Mouse (Mus musculus) midbrain, postnatal 0 days (tissue): ENCODE data around the gene Ropn1l. TPM values are rescaled to one million over a fixed set of nuclear protein-coding genes. Genes with fewer than 3 reads are reported as not detected.
A peak's percentile ranks its signal among the peaks of the same experiment; 100 is the strongest.

Experiments
- ATAC-seq: fragments of 200-750 bp; cut with Nextera tagmentation; 2 replicates; pipeline ENCODE4 v1.8.0; 2017; ENCODE audit warnings: moderate number of reproducible peaks, mild to moderate bottlenecking, moderate TSS enrichment, moderate library complexity; ENCODE audit not compliant: low FRiP score
- DNase-seq: peaks from one replicate; pipeline ENCODE4 v3.0.0-alpha.2; 2015; ENCODE audit warnings: low spot score
- H3K27ac ChIP-seq: fragments of 300-500 bp; sonication (generic); 2 replicates; pipeline ENCODE4 v1.5.1; 2014; ENCODE audit warnings: low read depth, mild to moderate bottlenecking, low read length, mixed read lengths
- H3K27me3 ChIP-seq: fragments of 300-500 bp; sonication (generic); 2 replicates; pipeline ENCODE4 v1.6.1; 2014; ENCODE audit warnings: low read length, control low read depth, mixed read lengths; ENCODE audit not compliant: insufficient read depth
- H3K36me3 ChIP-seq: fragments of 300-500 bp; sonication (generic); 2 replicates; pipeline ENCODE4 v1.6.1; 2014; ENCODE audit warnings: low read length, control low read depth, mixed read lengths; ENCODE audit not compliant: insufficient read depth
- H3K4me1 ChIP-seq: fragments of 300-500 bp; sonication (generic); 2 replicates; pipeline ENCODE4 v1.6.1; 2014; ENCODE audit warnings: mild to moderate bottlenecking, control low read depth, antibody characterized with exemption, low read length, mixed read lengths; ENCODE audit not compliant: insufficient read depth
- H3K4me2 ChIP-seq: fragments of 300-500 bp; sonication (generic); 2 replicates; pipeline ENCODE4 v1.6.1; 2014; ENCODE audit warnings: low read depth, mild to moderate bottlenecking, low read length, mixed read lengths; ENCODE audit not compliant: poor library complexity, severe bottlenecking
- H3K4me3 ChIP-seq: fragments of 300-500 bp; sonication (generic); 2 replicates; pipeline ENCODE4 v1.5.1; 2014; ENCODE audit warnings: low read depth, mild to moderate bottlenecking, low read length, moderate library complexity
- H3K9ac ChIP-seq: fragments of 300-500 bp; sonication (generic); replicated peaks from 2 replicates; pipeline ENCODE4 v1.6.1; 2014; ENCODE audit warnings: mild to moderate bottlenecking, low read length, moderate library complexity, mixed read lengths; ENCODE audit not compliant: poor library complexity, severe bottlenecking
- H3K9me3 ChIP-seq: fragments of 300-500 bp; sonication (generic); 2 replicates; pipeline ENCODE4 v1.6.1; 2016; ENCODE audit warnings: low read length, control low read depth
- CTCF ChIP-seq: IDR thresholded peaks from 2 replicates; pipeline ENCODE4 v1.5.1; 2016; ENCODE audit warnings: antibody characterized with exemption, mild to moderate bottlenecking
- WGBS: fragments of 180-500 bp; shearing (Covaris S2); extraction: QIAGEN DNeasy Blood & Tissue Kit; methylation state at CpG from one replicate; pipeline ENCODE4 v1.1.7; 2014; 5-methylcytosine and 5-hydroxymethylcytosine counted together
- polyA plus RNA-seq: library from polyadenylated mRNA; unstranded; fragments of >200 nt; fragmentation: Nextera tagmentation; extraction: Ambion mirVana; gene quantifications from 2 replicates; pipeline ENCODE4 v1.2.1, GENCODE M21; 2015
- total RNA-seq: library from RNA; depleted of rRNA; stranded (reverse); fragments of >200 nt; gene quantifications from 2 replicates; pipeline ENCODE4 v1.2.3, GENCODE M21; 2014

Ropn1l gene
- total and polyA plus RNA-seq, 2 experiments from 2014 or later = 1.3 to 2.2 TPM

DNA sequence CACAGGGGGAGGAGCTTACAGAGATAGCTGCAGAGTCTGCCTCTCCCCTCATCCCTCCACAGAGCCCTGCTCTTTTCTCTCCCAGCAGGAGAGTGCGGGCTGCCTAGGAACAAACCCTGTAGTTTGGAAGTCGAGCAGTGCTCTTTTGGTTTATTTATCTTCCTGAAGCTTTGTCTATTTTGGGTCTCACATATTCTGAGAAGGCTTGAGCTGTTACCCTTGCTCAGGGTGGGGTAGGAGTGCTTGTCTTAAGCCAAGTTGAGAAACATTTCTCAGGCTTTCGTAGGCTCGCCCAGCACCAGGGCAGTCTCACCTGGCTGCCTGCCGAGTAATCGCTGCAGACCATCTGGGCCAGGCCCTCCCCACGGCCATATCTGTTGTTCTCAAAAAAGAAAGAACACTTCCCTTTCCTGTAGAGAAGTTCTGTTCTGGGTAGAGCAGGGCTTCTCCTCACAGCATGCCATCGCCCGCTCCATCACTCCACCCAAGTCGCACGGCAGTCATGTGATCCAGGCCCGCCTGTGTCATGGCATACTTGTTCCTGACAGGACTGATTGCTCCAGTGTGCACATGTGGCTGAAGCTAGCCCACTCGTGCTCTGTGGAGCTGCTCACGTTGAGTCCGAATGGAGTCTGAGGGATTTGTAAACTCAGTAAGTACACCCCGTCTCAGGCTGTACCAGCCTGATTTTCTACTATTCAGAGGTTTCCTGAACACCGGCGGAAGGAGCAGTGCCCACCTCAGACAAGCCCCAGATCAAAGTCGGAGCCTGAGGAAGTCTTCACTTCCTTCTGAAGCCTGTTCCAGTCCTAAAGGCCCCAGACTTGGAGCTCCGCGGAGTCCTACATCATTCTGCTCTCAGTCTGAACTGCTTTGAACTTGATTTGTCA, 35.5 kb downstream of the Ropn1l start:
- no peaks in the 10 kb centered on the region for H3K9me3 ChIP-seq
- H3K27me3 ChIP-seq = no peaks in the 10 kb centered on the region
- DNase-seq (no peak), ATAC-seq (0 out of 2 replicates have a peak, but pooled peaks have one; percentile 34)
- H3K4me3 ChIP-seq = no peak overlapping the region
- no peak for TF ChIP-seq CTCF
- no peak overlapping the region for H3K27ac ChIP-seq
- no peak overlapping the region; the same call in 1 of the 2 replicates for H3K4me2 ChIP-seq
- H3K4me1 ChIP-seq = no peaks in the 10 kb centered on the region
- no peaks in the 10 kb centered on the region for H3K36me3 ChIP-seq
- H3K9ac ChIP-seq = no peak overlapping the region
- 60% methylated on average over 21 of the region's 21 CpGs for WGBS

DNA sequence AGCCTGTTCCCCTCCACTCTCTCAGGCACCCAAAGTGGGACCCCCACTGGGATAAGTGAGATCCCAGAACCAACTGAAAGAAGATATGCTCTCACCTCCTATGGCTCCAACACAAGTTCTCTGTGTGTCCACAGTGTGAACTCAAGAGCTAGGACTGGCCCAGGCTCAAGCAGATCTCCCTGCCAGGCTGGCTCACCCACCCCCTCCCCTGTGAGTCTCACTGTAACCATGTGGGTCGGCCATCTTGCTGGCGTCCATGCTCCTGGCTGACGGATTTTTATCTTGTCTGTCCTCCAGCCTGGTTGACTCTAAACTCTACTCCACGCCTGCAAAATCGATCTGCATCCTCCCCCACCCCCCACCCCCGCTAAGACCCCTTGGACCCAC, 36.1 kb downstream of the Ropn1l start:
- H3K4me1 ChIP-seq = no peaks in the 10 kb centered on the region
- no peaks in the 10 kb centered on the region for H3K27me3 ChIP-seq
- no peak for ATAC-seq
- DNase-seq = no peak
- no peaks in the 10 kb centered on the region for H3K9me3 ChIP-seq
- no peak overlapping the region for H3K9ac ChIP-seq
- no peaks in the 10 kb centered on the region for H3K36me3 ChIP-seq
- no peak overlapping the region for H3K4me3 ChIP-seq
- 74% methylated on average over 6 of the region's 6 CpGs for WGBS
- no peak overlapping the region for H3K27ac ChIP-seq
- TF ChIP-seq CTCF = no peak
- H3K4me2 ChIP-seq = no peak overlapping the region

DNA sequence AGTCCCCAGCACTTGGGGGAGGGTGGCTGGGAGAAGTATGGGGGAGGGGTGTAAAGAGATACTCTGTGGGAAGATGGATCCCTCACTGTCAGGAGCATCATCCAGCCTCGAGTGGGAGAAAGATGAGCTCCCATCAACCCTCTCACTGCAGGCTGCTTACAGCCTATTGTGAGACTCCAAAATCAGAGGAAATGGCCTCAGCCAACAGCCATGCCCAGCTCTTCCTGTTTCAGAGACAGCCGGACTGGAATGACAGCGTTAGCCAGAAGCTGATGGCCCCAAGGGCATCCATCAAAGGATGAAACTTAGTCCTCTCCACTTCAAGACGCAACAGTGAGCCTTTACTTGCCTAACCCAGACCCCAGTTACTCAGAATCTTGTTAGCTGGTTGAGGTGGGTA, 38.4 kb downstream of the Ropn1l start:
- no peak overlapping the region for H3K4me2 ChIP-seq
- H3K27me3 ChIP-seq = no peaks in the 10 kb centered on the region
- H3K4me1 ChIP-seq = no peaks in the 10 kb centered on the region
- 71% methylated on average over 4 of the region's 4 CpGs for WGBS
- TF ChIP-seq CTCF = no peak
- no peak for ATAC-seq
- no peaks in the 10 kb centered on the region for H3K36me3 ChIP-seq
- no peak overlapping the region for H3K9ac ChIP-seq
- no peak overlapping the region for H3K4me3 ChIP-seq
- H3K27ac ChIP-seq = no peak overlapping the region
- no peaks in the 10 kb centered on the region for H3K9me3 ChIP-seq
- no peak for DNase-seq

DNA sequence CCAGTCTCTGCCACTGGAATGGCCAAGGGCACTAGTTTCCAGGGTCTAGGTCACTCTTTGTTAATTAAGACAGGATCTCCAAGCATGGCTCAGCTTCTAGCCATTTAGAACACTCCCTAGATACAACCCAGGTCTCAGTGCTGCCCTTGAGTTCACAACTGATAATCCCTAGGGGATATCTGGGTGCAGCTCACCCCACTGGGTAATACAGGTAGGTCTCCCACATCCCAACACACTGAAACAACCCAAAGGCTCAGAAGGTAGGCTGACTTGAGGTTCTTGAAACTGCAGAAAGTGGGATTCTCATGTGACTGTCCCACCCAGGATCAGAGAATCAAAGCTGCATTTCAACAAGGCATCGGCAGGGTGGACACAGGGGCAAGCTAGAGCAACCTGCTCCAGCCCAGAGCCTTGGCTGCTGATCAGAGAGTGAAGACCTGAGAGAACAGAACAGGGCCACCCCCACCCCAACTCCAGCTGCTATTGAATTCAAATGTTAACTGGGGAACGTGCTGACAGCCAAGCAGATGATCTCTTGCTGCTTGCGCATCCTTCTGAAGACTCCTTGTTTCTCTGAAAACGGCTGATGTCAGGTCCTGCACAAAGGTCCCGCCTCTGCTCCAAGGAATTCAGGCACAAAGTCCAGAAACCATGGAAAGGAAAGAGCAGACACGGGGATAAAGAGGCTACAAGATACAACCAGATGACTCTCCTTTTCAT, 39.2 kb downstream of the Ropn1l start:
- no peak overlapping the region for H3K4me3 ChIP-seq
- no peaks in the 10 kb centered on the region for H3K4me1 ChIP-seq
- TF ChIP-seq CTCF = no peak
- 53% methylated on average over 6 of the region's 6 CpGs for WGBS
- H3K27ac ChIP-seq = no peak overlapping the region
- H3K9me3 ChIP-seq = no peaks in the 10 kb centered on the region
- H3K9ac ChIP-seq = no peak overlapping the region
- H3K4me2 ChIP-seq = no peak overlapping the region
- DNase-seq (no peak), ATAC-seq (no peak)
- no peaks in the 10 kb centered on the region for H3K36me3 ChIP-seq
- no peaks in the 10 kb centered on the region for H3K27me3 ChIP-seq

DNA sequence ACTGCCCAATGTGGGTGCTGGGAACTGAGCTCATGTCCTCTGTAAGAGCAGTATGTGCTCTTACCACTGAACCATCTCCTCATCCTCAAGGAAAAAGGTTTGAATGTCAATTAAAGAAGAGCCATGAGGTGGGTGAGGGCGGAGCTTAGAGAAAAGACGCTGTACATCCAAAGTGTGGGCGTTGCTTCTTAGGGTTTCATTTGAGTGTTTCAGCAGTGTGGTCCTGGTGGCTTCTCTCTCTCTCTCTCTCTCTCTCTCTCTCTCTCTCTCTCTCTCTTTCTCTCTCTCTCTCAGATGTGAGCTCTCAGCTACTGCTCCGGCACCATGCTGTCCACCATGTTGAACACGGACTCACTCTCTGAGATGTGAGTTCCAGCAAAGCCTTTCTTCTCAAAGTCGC, 39.9 kb downstream of the Ropn1l start:
- ATAC-seq = no peak
- Histone ChIP-seq H3K4me3 (no peak overlapping the region), H3K9me3 (no peaks in the 10 kb centered on the region), H3K27ac (no peak overlapping the region), H3K9ac (no peak overlapping the region), H3K27me3 (no peaks in the 10 kb centered on the region), H3K36me3 (no peaks in the 10 kb centered on the region), H3K4me1 (no peaks in the 10 kb centered on the region), H3K4me2 (no peak overlapping the region)
- WGBS = 93% methylated on average over 6 of the region's 6 CpGs
- TF ChIP-seq CTCF = no peak
- DNase-seq = no peak

DNA sequence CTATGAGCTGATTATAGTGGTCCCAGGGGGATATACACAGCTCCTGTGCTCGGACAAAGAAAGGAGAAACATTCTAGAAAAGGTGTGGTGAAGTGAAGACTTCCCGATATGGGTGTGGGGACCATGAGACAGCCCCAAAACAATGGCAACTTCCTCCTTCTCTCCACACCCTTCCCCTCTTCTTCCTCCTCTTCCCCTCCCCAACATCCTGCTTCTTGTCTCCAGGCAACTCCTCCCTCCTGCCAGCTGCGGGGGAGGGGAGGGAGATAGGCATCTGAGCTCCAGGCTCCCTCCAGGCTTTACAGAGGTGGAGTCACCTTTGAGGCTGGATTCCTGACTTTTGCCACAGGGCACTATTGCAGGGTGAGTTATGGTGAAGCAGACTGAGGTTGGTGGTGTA, 40.6 kb downstream of the Ropn1l start:
- Histone ChIP-seq H3K4me1 (no peaks in the 10 kb centered on the region), H3K27me3 (no peaks in the 10 kb centered on the region), H3K4me2 (no peak overlapping the region), H3K9ac (no peak overlapping the region), H3K9me3 (no peaks in the 10 kb centered on the region), H3K4me3 (no peak overlapping the region), H3K36me3 (no peaks in the 10 kb centered on the region), H3K27ac (no peak overlapping the region)
- no peak for TF ChIP-seq CTCF
- ATAC-seq (no peak), DNase-seq (no peak)
- WGBS = 57% methylated on average over 3 of the region's 3 CpGs
